Mouse (Mus musculus): Measurements from ENCODE around the gene H2-Eb1. TPM values are rescaled to one million over a fixed set of nuclear protein-coding genes. Genes with fewer than 3 reads are reported as not detected.

H2-Eb1 gene
- polyA plus RNA-seq, 1 experiment from 2014 or later, result 54.0 TPM

DNA sequence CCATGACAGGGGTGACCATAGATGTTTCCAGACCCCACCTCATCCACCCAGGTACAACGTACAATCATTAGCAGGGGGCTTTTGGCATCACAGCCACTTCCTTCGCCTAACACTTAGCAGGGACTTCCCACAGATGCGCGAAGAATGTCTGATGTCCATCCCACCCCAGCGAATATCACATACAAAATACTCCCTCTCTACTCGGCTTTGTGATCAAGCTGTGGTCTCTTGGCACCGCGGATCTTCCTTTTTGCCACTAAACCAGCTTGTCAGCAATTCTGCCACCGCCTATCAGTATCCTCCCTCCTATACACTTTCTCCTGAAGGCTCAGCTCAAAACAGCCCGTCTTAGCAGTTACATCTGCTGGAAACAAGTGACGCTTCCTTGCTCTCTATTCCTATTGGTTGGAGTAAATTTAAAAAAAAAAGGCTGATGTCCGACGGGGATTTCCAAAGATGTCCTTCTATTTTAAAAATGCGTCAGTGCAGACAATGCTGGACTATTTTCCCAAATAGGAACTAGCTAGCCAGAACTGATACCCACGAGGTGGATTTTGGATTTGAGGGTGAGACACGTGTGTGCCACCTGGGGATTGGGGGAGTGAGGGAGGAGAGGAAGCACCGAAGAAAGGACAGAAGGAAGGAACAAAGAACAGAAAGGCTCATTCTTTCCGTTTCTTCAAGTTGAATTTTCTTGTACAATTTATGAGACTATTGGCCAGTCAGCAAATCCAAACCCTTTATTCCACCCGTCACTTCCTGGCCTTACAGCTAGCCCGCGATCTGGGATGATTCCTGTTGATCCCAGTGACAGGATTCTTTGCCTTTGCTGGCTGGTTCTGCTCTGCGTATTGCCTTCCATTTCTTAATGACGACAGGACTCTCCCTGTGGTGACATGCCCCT lies 9.5 kb upstream of the H2-Eb1 start:
- WGBS, result 24% methylated on average over 23 of the region's 23 CpGs
- H3K9ac ChIP-seq (ENCODE audit: low read length), result no peak overlapping the region
- ATAC-seq (replicated peaks; ENCODE audit: extremely low read depth, insufficient read depth, low FRiP score), result no peak

DNA sequence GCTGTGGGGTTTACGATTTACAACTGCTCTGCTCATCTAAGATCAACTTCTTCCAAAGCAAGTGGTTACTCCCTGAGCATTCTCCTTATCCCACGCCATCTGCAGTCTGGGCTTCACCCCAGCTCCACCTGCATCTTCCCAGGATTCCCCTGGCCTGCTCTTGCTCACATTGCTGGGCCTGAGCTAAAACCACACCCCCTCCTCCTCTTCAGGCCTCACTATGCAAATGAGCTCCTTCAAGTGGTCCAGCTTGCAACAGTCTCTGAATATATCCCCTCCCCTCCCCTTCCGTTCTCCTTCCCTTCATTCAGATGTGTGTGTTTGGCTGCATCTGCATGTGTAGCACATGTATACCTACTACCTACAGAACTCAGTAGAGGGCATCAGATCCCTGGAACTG lies 6.3 kb upstream of the H2-Eb1 start:
- no peak for ATAC-seq (replicated peaks; ENCODE audit: extremely low read depth, insufficient read depth, low FRiP score)
- H3K9me3 ChIP-seq (replicated peaks; ENCODE audit: control insufficient read depth, low read length), result no peaks in the 10 kb centered on the region
- no peaks in the 10 kb centered on the region; the same call in 1 of the 2 replicates for H3K4me1 ChIP-seq (ENCODE audit: control insufficient read depth, insufficient read depth, low read length)
- no peaks in the 10 kb centered on the region for H3K27me3 ChIP-seq (ENCODE audit: control insufficient read depth, insufficient read depth, low read length)
- H3K27ac ChIP-seq (ENCODE audit: low read length), result no peak overlapping the region
- H3K4me3 ChIP-seq (ENCODE audit: low read length), result no peak overlapping the region
- H3K36me3 ChIP-seq (ENCODE audit: control insufficient read depth, insufficient read depth), result no peaks in the 10 kb centered on the region
- no peak overlapping the region for H3K4me2 ChIP-seq (ENCODE audit: low read depth, low read length)
- no peak overlapping the region for H3K9ac ChIP-seq (ENCODE audit: low read length)
- 68% methylated on average over 3 of the region's 3 CpGs for WGBS

More for the DNA sequence above, 9.5 kb upstream of the H2-Eb1 start:
- H3K9me3 ChIP-seq (replicated peaks; ENCODE audit: control insufficient read depth, low read length), result no peaks in the 10 kb centered on the region
- H3K27me3 ChIP-seq (ENCODE audit: control insufficient read depth, insufficient read depth, low read length), result no peaks in the 10 kb centered on the region
- no peaks in the 10 kb centered on the region; the same call in 1 of the 2 replicates for H3K4me1 ChIP-seq (ENCODE audit: control insufficient read depth, insufficient read depth, low read length)
- no peak overlapping the region for H3K27ac ChIP-seq (ENCODE audit: low read length)
- H3K4me3 ChIP-seq (ENCODE audit: low read length), result peak overlapping the region; percentile 38
- no peaks in the 10 kb centered on the region for H3K36me3 ChIP-seq (ENCODE audit: control insufficient read depth, insufficient read depth)
- H3K4me2 ChIP-seq (ENCODE audit: low read depth, low read length), result peak overlapping the region; percentile 68

DNA sequence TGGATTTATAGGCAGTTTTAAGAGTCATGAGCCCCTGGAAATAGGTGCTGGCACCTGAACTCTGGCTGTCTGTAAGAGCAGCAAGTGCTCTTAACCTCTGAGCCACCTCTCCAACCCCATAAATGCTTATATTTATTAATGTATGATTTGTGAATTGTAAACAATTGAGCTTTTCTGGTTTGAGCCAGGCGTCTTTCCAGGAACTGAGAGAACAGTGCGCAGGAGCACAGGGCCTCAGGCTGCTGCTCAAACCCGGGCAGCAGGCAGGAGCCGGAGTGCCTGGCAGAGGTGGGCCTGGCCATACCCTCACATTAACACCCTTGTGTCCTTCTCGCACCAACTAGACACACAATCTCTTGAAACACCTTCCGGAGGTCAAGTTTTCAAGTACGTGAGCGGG lies 5.6 kb upstream of the H2-Eb1 start:
- H3K4me1 ChIP-seq (ENCODE audit: control insufficient read depth, insufficient read depth, low read length), result no peaks in the 10 kb centered on the region; the same call in 1 of the 2 replicates
- H3K4me3 ChIP-seq (ENCODE audit: low read length), result no peak overlapping the region
- no peaks in the 10 kb centered on the region for H3K9me3 ChIP-seq (replicated peaks; ENCODE audit: control insufficient read depth, low read length)
- no peak overlapping the region for H3K9ac ChIP-seq (ENCODE audit: low read length)
- 86% methylated on average over 8 of the region's 8 CpGs for WGBS
- ATAC-seq (replicated peaks; ENCODE audit: extremely low read depth, insufficient read depth, low FRiP score), result no peak
- no peak overlapping the region for H3K4me2 ChIP-seq (ENCODE audit: low read depth, low read length)
- H3K36me3 ChIP-seq (ENCODE audit: control insufficient read depth, insufficient read depth), result no peaks in the 10 kb centered on the region
- H3K27me3 ChIP-seq (ENCODE audit: control insufficient read depth, insufficient read depth, low read length), result no peaks in the 10 kb centered on the region
- H3K27ac ChIP-seq (ENCODE audit: low read length), result no peak overlapping the region

DNA sequence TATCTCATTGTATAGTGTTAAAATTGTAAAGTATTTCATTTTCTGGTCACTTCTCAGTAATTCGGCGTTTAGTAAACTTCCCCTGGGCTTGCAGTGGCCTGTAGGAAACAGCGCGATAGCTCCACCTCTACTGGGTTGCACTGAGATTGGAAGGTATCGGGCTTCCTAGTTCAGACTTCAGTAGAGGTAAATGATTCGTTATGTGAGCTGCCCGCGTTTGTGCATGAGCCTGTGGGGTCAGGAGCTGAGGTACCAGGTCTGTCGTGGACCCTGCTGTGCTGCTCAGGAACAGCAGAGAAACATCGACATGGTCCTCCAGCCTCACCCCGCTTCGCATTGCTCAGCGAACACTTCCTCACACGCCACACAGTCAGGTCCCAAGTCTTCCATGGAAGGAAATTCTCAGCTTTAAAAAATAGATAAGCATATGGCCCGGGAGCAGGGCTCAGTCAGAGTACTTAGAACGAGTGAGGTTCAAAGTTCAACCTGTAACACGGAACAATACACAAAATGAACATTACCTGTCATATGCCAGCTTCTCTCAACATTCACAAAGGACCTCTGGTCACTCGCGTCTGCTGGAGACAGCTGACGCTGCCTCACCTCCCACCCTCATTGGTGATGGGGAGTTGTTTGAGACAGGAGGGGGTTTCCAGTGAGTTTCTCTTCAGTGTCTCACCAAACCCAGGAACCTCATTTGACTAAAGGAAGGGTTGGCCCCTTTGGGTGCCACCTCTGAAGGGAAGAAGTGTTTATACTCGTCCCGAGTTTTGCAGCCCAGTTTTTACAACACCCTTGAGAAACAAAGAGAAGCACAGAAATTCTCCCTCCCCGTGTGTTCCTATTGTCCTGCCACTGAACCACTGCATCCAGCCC lies 4.7 kb upstream of the H2-Eb1 start:
- Histone ChIP-seq H3K4me3 (ENCODE audit: low read length) (no peak overlapping the region), H3K4me1 (ENCODE audit: control insufficient read depth, insufficient read depth, low read length) (no peaks in the 10 kb centered on the region; the same call in 1 of the 2 replicates), H3K27ac (ENCODE audit: low read length) (no peak overlapping the region), H3K9me3 (replicated peaks; ENCODE audit: control insufficient read depth, low read length) (no peaks in the 10 kb centered on the region), H3K27me3 (ENCODE audit: control insufficient read depth, insufficient read depth, low read length) (no peaks in the 10 kb centered on the region), H3K4me2 (ENCODE audit: low read depth, low read length) (no peak overlapping the region), H3K9ac (ENCODE audit: low read length) (no peak overlapping the region), H3K36me3 (ENCODE audit: control insufficient read depth, insufficient read depth) (no peaks in the 10 kb centered on the region)
- no peak for ATAC-seq (replicated peaks; ENCODE audit: extremely low read depth, insufficient read depth, low FRiP score)
- 66% methylated on average over 23 of the region's 23 CpGs for WGBS

DNA sequence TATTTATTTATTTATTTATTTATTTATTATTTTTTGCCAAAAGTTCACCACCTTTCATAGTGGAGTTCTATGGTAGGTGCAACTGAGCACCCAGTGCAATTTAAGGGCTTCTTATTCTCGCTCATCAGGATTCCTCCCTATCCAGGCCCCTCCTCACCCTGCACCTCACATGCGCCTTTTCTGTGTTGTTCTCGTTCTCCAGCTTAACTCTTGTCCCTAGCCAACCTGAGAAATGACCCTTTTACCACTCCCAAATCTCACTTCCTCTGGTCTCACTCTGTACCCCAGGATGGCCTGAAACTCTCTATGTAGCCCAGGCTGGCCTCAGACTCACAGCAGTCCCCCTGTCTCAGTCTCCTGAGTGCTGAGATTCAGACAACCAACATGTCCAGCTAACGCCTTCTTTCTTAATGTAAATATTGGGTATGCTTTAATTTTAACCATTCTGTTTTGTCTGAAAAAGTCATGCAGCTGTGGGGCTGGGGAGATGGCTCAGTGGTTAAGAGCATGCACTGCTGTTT lies 3.9 kb upstream of the H2-Eb1 start:
- Histone ChIP-seq H3K4me3 (ENCODE audit: low read length) (no peak overlapping the region), H3K4me2 (ENCODE audit: low read depth, low read length) (no peak overlapping the region), H3K27me3 (ENCODE audit: control insufficient read depth, insufficient read depth, low read length) (no peaks in the 10 kb centered on the region), H3K36me3 (ENCODE audit: control insufficient read depth, insufficient read depth) (no peaks in the 10 kb centered on the region), H3K27ac (ENCODE audit: low read length) (no peak overlapping the region), H3K4me1 (ENCODE audit: control insufficient read depth, insufficient read depth, low read length) (no peaks in the 10 kb centered on the region), H3K9ac (ENCODE audit: low read length) (no peak overlapping the region), H3K9me3 (replicated peaks; ENCODE audit: control insufficient read depth, low read length) (no peaks in the 10 kb centered on the region)
- WGBS, result 86% methylated on average over 4 of the region's 4 CpGs
- no peak for ATAC-seq (replicated peaks; ENCODE audit: extremely low read depth, insufficient read depth, low FRiP score)

DNA sequence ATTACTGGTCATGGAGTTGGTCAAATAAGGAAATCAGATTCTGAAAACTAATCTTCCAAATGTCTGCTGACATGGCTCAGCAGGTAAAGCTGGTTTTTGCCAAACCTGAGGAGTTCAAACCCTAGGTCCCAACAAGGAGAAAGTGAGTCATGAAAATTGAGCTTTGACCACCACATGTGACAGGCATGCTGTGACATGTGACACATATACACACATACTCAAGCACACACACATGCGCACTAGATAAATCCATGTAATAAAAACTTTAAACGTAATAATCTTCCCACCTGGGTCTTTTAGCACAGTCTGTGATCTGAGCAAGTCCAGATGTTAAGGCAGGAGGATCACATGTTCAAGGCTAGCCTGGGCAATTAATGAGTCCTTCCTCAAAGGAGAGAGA lies 1.9 kb upstream of the H2-Eb1 start:
- Histone ChIP-seq H3K27ac (ENCODE audit: low read length) (no peak overlapping the region), H3K9me3 (replicated peaks; ENCODE audit: control insufficient read depth, low read length) (no peaks in the 10 kb centered on the region), H3K9ac (ENCODE audit: low read length) (no peak overlapping the region), H3K4me3 (ENCODE audit: low read length) (no peak overlapping the region), H3K4me1 (ENCODE audit: control insufficient read depth, insufficient read depth, low read length) (no peaks in the 10 kb centered on the region), H3K27me3 (ENCODE audit: control insufficient read depth, insufficient read depth, low read length) (no peaks in the 10 kb centered on the region), H3K36me3 (ENCODE audit: control insufficient read depth, insufficient read depth) (no peaks in the 10 kb centered on the region), H3K4me2 (ENCODE audit: low read depth, low read length) (no peak overlapping the region)
- no peak for ATAC-seq (replicated peaks; ENCODE audit: extremely low read depth, insufficient read depth, low FRiP score)
- 77% methylated on average over 2 of the region's 2 CpGs for WGBS

DNA sequence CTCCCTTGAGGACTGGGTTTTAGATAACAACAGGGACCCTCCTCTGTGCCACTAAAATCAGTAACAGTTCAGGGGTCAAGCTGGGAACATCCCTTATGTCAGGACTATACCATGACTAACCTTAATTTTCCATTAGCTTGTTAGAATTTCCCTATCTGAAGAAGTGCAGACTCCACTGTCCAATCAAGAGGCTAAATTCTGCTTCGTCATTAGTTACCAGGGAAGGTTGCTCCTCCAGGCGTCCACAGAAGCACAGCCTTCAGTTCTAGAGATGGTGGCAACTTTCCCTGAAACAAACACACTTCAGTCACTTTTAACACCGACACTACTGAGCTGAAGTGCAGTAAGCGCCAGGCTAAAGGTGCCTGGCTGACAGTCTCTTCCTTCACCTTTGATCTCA lies 916 bp upstream of the H2-Eb1 start:
- H3K4me3 ChIP-seq (ENCODE audit: low read length), result no peak overlapping the region
- no peak overlapping the region for H3K27ac ChIP-seq (ENCODE audit: low read length)
- no peaks in the 10 kb centered on the region for H3K36me3 ChIP-seq (ENCODE audit: control insufficient read depth, insufficient read depth)
- 22% methylated on average over 4 of the region's 4 CpGs for WGBS
- ATAC-seq (replicated peaks; ENCODE audit: extremely low read depth, insufficient read depth, low FRiP score), result peak; percentile 38; the same call in 1 of the 2 replicates
- H3K27me3 ChIP-seq (ENCODE audit: control insufficient read depth, insufficient read depth, low read length), result no peaks in the 10 kb centered on the region
- H3K9me3 ChIP-seq (replicated peaks; ENCODE audit: control insufficient read depth, low read length), result no peaks in the 10 kb centered on the region
- H3K9ac ChIP-seq (ENCODE audit: low read length), result no peak overlapping the region
- no peaks in the 10 kb centered on the region for H3K4me1 ChIP-seq (ENCODE audit: control insufficient read depth, insufficient read depth, low read length)
- H3K4me2 ChIP-seq (ENCODE audit: low read depth, low read length), result no peak overlapping the region

DNA sequence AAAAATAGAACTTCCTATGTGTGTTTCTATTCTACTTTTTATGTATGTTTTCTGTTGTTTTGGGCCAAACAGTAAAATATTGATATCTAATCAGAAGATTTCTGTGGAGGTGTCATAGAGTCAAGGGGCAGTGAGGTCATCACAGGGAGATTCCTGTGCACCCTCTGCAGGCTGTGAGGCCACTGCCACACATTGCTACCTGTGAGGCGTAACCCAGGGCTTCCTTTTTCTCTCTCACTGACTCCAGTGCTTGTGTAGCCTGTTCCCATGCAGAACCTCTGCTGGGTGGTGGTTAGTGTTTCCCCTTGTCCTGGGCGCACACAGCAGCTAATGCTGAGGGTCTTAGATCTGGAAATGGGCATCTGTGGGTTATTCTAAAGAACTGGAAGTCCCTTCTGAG lies 740 bp downstream of the H2-Eb1 start:
- Histone ChIP-seq H3K27me3 (ENCODE audit: control insufficient read depth, insufficient read depth, low read length) (no peaks in the 10 kb centered on the region), H3K9me3 (replicated peaks; ENCODE audit: control insufficient read depth, low read length) (no peaks in the 10 kb centered on the region), H3K4me3 (ENCODE audit: low read length) (no peak overlapping the region), H3K4me1 (ENCODE audit: control insufficient read depth, insufficient read depth, low read length) (no peaks in the 10 kb centered on the region), H3K9ac (ENCODE audit: low read length) (no peak overlapping the region), H3K36me3 (ENCODE audit: control insufficient read depth, insufficient read depth) (no peaks in the 10 kb centered on the region), H3K4me2 (ENCODE audit: low read depth, low read length) (no peak overlapping the region), H3K27ac (ENCODE audit: low read length) (no peak overlapping the region)
- WGBS, result 69% methylated on average over 2 of the region's 2 CpGs
- no peak for ATAC-seq (replicated peaks; ENCODE audit: extremely low read depth, insufficient read depth, low FRiP score)

DNA sequence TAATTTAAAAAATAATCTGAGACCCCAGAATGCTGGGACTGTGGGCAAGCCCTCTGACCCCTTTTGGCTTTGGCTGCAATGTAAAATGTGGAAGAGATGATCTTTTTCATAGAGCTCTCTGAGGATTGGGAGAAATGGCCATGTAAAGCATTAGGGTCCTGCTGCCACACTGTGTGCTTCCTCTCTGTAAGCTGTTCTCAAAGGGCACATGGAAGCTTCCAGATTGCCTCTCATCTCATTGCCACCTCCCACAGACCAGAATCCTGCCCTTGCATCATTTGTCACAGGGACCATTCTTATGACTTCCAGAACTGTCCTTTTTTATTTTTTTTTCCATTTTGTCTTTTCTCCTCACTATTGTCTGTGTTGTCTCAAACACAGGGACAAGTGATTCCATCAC lies 1.5 kb downstream of the H2-Eb1 start:
- H3K4me2 ChIP-seq (ENCODE audit: low read depth, low read length), result no peak overlapping the region
- no peaks in the 10 kb centered on the region for H3K9me3 ChIP-seq (replicated peaks; ENCODE audit: control insufficient read depth, low read length)
- H3K36me3 ChIP-seq (ENCODE audit: control insufficient read depth, insufficient read depth), result no peaks in the 10 kb centered on the region
- H3K27ac ChIP-seq (ENCODE audit: low read length), result no peak overlapping the region
- ATAC-seq (replicated peaks; ENCODE audit: extremely low read depth, insufficient read depth, low FRiP score), result no peak
- no peaks in the 10 kb centered on the region for H3K4me1 ChIP-seq (ENCODE audit: control insufficient read depth, insufficient read depth, low read length)
- H3K9ac ChIP-seq (ENCODE audit: low read length), result no peak overlapping the region
- no peaks in the 10 kb centered on the region for H3K27me3 ChIP-seq (ENCODE audit: control insufficient read depth, insufficient read depth, low read length)
- H3K4me3 ChIP-seq (ENCODE audit: low read length), result no peak overlapping the region
